Mouse (Mus musculus) lung, embryonic 15.5 days (tissue): ENCODE measurements around the gene Syt8. TPM values are rescaled to one million over a fixed set of nuclear protein-coding genes. Genes with fewer than 3 reads are reported as not detected.
A peak's percentile ranks its signal among the peaks of the same experiment; 100 is the strongest.

Experiments used
- ATAC-seq: fragments of 200-750 bp; cut with Nextera tagmentation; 2 replicates; pipeline ENCODE4 v1.8.0; 2017; ENCODE audit warnings: moderate number of reproducible peaks, borderline replicate concordance; ENCODE audit not compliant: low FRiP score, low TSS enrichment; ENCODE audit errors: extremely low read depth
- H3K27ac ChIP-seq: fragments of 300-500 bp; sonication (generic); 2 replicates; pipeline ENCODE4 v1.5.1; 2015; ENCODE audit warnings: moderate library complexity, mild to moderate bottlenecking, inconsistent platforms
- H3K27me3 ChIP-seq: fragments of 300-500 bp; sonication (generic); 2 replicates; pipeline ENCODE4 v1.6.1; 2015; ENCODE audit warnings: inconsistent platforms
- H3K36me3 ChIP-seq: fragments of 300-500 bp; sonication (generic); 2 replicates; pipeline ENCODE4 v1.6.1; 2015; ENCODE audit warnings: inconsistent platforms
- H3K4me1 ChIP-seq: fragments of 300-500 bp; sonication (generic); 2 replicates; pipeline ENCODE4 v1.6.1; 2015; ENCODE audit warnings: inconsistent platforms
- H3K4me2 ChIP-seq: fragments of 300-500 bp; sonication (generic); 2 replicates; pipeline ENCODE4 v1.6.1; 2015; ENCODE audit warnings: inconsistent platforms, mild to moderate bottlenecking, moderate library complexity
- H3K4me3 ChIP-seq: fragments of 300-500 bp; sonication (generic); 2 replicates; pipeline ENCODE4 v1.5.1; 2015; ENCODE audit warnings: mild to moderate bottlenecking, inconsistent platforms
- H3K9ac ChIP-seq: fragments of 300-500 bp; sonication (generic); 2 replicates; pipeline ENCODE4 v1.6.1; 2015; ENCODE audit warnings: inconsistent platforms
- H3K9me3 ChIP-seq: fragments of 300-500 bp; sonication (generic); 2 replicates; pipeline ENCODE4 v1.6.1; 2016; ENCODE audit warnings: inconsistent platforms
- WGBS: fragments of 180-500 bp; shearing (Covaris S2); methylation state at CpG from one replicate; pipeline ENCODE4 v1.1.7; 2015; 5-methylcytosine and 5-hydroxymethylcytosine counted together
- polyA plus RNA-seq: library from polyadenylated mRNA; unstranded; fragments of >200 nt; fragmentation: Nextera tagmentation; extraction: Ambion mirVana; gene quantifications from 2 replicates; pipeline ENCODE4 v1.2.1, GENCODE M21; 2015

Gene Syt8
- polyA plus RNA-seq, 1 experiment from 2014 or later: 0.34 TPM

GRCm38 (mm10) chr7:142470808-142471413 is 36.3 kb downstream of the Syt8 start:
- ATAC-seq: peak; percentile 68
- H3K4me3 ChIP-seq: no peak overlapping the region
- H3K4me2 ChIP-seq: peak overlapping the region; percentile 54; the same call in 1 of the 2 replicates
- 16% methylated on average over 4 of the region's 4 CpGs for WGBS
- no peaks in the 10 kb centered on the region for H3K36me3 ChIP-seq
- peak overlapping the region; percentile 89 for H3K27ac ChIP-seq
- no peaks in the 10 kb centered on the region for H3K9me3 ChIP-seq
- no peaks in the 10 kb centered on the region for H3K27me3 ChIP-seq
- no peak overlapping the region for H3K9ac ChIP-seq
- peaks cover 38% of the 10 kb centered on the region for H3K4me1 ChIP-seq

GRCm38 (mm10) chr7:142471414-142471861 is 36.8 kb downstream of the Syt8 start:
- Histone ChIP-seq H3K36me3 (no peaks in the 10 kb centered on the region), H3K9me3 (no peaks in the 10 kb centered on the region), H3K4me3 (peak overlapping the region; percentile 22), H3K4me1 (peaks cover 38% of the 10 kb centered on the region), H3K27ac (peak overlapping the region; percentile 89), H3K27me3 (no peaks in the 10 kb centered on the region), H3K9ac (peak overlapping the region; percentile 16; the same call in 1 of the 2 replicates), H3K4me2 (peak overlapping the region; percentile 54)
- peak; percentile 6; the same call in 1 of the 2 replicates for ATAC-seq
- 40% methylated on average over 6 of the region's 6 CpGs for WGBS

DNA sequence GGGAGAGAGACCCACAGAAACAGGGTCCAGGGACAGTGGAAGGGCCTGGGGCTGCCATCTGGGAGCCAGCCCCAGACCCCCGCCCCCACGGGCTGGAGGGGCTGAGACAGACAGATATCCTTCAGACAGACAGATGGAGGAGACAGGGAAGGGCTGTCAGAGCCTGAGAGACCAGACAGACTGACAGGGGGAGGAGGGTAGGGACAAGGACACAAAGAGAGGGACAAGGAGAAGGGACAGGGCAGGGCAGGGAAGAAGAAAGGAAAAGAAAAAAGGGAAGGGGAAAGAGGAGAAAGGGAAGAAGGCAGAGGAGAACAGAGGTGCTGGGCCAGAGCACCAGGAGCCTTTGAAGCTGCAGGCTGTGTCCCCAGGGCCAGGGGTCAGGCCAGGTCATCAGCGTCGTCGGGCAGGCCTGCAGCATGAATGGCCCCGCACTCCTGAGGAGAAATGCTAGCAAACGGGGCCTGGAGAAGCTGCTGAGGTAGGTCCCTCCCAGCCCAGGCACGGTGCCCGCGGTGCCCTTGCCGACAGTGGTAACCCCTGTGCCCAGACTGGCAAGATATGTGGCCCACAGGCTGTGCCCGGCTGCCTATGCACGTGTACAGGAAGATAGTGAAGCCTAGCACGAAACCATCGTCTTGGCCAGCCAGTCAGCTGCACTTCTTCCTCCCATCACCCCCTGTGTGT is 37.4 kb downstream of the Syt8 start:
- Histone ChIP-seq H3K36me3 (no peaks in the 10 kb centered on the region), H3K4me3 (peak overlapping the region; percentile 22), H3K27ac (peak overlapping the region; percentile 89), H3K9ac (peak overlapping the region; percentile 16), H3K4me1 (peaks cover 43% of the 10 kb centered on the region), H3K9me3 (no peaks in the 10 kb centered on the region), H3K4me2 (peak overlapping the region; percentile 54), H3K27me3 (no peaks in the 10 kb centered on the region)
- ATAC-seq: peak; percentile 7; the same call in 1 of the 2 replicates
- WGBS: 35% methylated on average over 15 of the region's 15 CpGs

GRCm38 (mm10) chr7:142472936-142473335 is 38.3 kb downstream of the Syt8 start:
- Histone ChIP-seq H3K27ac (peak overlapping the region; percentile 89), H3K9me3 (no peaks in the 10 kb centered on the region), H3K4me3 (peak overlapping the region; percentile 22), H3K36me3 (no peaks in the 10 kb centered on the region), H3K9ac (no peak overlapping the region), H3K4me1 (peaks cover 44% of the 10 kb centered on the region), H3K4me2 (peak overlapping the region; percentile 54), H3K27me3 (no peaks in the 10 kb centered on the region)
- WGBS: 87% methylated on average over 4 of the region's 4 CpGs
- no peak for ATAC-seq

DNA sequence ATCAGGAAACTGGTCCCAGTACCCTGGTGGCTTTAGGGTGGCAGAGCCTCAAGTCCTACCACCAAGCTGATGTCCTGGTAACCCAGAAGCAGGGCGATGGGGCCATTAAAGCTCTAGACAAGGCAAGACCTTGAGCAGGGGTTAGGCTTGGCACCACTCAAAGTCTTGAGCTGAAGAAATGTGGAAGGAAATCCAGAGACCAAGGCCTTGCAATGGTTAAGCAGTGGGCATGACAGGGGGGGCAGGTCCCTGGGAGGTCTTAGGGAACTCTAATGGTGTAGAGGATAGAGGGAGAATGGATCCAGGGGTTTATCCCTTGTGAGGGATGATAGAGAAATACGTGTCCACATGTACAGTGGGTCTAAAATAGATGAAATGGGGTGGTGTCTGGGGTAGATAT is 38.8 kb downstream of the Syt8 start:
- Histone ChIP-seq H3K9me3 (no peaks in the 10 kb centered on the region), H3K4me3 (peak overlapping the region; percentile 22), H3K4me1 (peaks cover 44% of the 10 kb centered on the region), H3K4me2 (peak overlapping the region; percentile 54), H3K27ac (peak overlapping the region; percentile 89), H3K36me3 (no peaks in the 10 kb centered on the region), H3K9ac (no peak overlapping the region), H3K27me3 (no peaks in the 10 kb centered on the region)
- no peak for ATAC-seq
- 87% methylated on average over 2 of the region's 2 CpGs for WGBS

- 53% methylated on average over 14 of the region's 14 CpGs for WGBS
- Histone ChIP-seq H3K4me2 (peak overlapping the region; percentile 54), H3K9me3 (no peaks in the 10 kb centered on the region), H3K9ac (peak overlapping the region; percentile 44), H3K36me3 (no peaks in the 10 kb centered on the region), H3K27me3 (no peaks in the 10 kb centered on the region), H3K27ac (peak overlapping the region; percentile 89), H3K4me3 (peak overlapping the region; percentile 38), H3K4me1 (peaks cover 44% of the 10 kb centered on the region)
- ATAC-seq: peak; percentile 51; the same call in 1 of the 2 replicates
These were observed 40.1 kb downstream of the Syt8 start for GRCm38 (mm10) chr7:142474799-142475198.

DNA sequence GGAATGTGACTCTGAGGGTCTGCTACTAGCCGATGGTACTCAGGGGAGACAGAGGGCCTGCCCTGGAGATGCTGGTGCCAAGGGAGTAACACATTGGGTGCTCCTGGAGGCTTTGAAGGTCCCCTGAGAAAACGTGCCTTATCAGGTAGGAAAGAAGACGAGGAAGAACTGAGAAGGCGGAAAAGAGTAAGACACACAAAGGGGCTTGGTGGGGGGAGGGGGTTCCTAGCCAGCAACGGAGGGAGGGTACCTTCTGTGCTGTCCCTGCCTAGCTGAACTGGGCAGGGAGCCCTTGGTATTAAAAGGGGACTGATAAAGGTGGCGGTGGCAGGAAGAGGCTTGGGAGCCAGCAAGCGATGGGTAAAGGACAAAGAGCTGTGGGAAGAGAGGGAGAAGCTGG is 41.0 kb downstream of the Syt8 start:
- 38% methylated on average over 7 of the region's 7 CpGs for WGBS
- Histone ChIP-seq H3K9me3 (no peaks in the 10 kb centered on the region), H3K4me3 (peak overlapping the region; percentile 38), H3K36me3 (no peaks in the 10 kb centered on the region), H3K9ac (peak overlapping the region; percentile 44), H3K27ac (peak overlapping the region; percentile 89), H3K4me2 (peak overlapping the region; percentile 54), H3K27me3 (no peaks in the 10 kb centered on the region), H3K4me1 (peaks cover 47% of the 10 kb centered on the region)
- no peak for ATAC-seq

GRCm38 (mm10) chr7:142476271-142476670 is 41.6 kb downstream of the Syt8 start:
- Histone ChIP-seq H3K9ac (peak overlapping the region; percentile 44), H3K4me3 (peak overlapping the region; percentile 38), H3K4me2 (peak overlapping the region; percentile 54), H3K4me1 (peaks cover 48% of the 10 kb centered on the region), H3K9me3 (no peaks in the 10 kb centered on the region), H3K27ac (peak overlapping the region; percentile 89), H3K27me3 (no peaks in the 10 kb centered on the region), H3K36me3 (no peaks in the 10 kb centered on the region)
- ATAC-seq: no peak
- 80% methylated on average over 5 of the region's 5 CpGs for WGBS

DNA sequence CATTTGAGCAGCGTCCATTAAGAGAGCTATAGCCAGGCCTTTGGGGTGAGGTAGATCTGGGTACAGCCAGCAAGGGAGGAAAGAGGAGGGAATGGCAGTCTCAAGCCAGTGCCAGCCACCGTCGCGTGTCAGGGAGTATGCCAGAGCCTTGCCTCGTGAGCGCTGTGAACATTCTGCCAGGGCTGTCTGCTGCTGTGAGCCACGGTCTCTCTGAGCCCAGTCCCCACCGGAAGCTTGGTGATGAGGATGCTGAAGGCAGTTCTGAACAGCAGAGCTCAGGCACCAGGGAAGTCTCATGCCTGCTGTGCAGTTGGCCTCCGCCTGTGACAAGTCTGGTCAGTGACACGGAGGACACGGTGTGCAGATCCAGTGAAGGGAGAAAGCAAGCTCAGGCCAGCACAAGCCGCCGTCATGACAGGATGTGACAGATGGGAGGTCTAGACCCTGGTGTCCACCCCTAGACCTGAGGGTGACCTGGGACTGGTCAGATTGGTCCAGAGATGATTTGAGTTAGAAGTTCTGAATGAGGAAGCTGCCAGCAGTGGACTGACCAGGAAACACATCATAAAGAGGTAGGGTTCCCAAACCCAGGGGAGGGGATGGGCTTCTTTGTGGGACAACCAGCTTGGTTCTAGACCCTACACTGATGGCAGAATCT is 42.3 kb downstream of the Syt8 start:
- Histone ChIP-seq H3K27me3 (no peaks in the 10 kb centered on the region), H3K4me2 (peak overlapping the region; percentile 54), H3K4me3 (peak overlapping the region; percentile 38), H3K27ac (peak overlapping the region; percentile 89), H3K4me1 (peaks cover 48% of the 10 kb centered on the region), H3K9ac (peak overlapping the region; percentile 44), H3K9me3 (no peaks in the 10 kb centered on the region), H3K36me3 (no peaks in the 10 kb centered on the region)
- ATAC-seq: no peak
- WGBS: 66% methylated on average over 13 of the region's 13 CpGs

DNA sequence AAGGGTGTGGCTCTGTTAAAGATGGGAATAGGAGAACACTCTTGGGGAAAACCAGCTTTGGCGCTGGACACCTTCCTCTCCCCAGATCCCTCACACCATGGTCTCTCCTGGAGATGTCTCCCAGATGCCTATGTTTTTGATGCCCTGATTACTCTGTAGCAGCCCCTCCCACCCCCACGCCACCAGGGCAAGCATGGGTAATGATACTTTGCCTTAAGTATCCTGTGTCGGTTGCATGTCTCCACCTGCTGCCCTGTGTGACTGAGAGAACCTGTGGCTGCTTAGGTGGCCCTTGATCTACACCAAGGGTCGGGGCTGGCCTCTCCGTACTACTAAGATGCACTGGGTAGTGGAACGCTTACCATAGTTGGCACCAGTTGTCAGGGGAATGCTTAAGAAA is 43.4 kb downstream of the Syt8 start:
- peak overlapping the region; percentile 89 for H3K27ac ChIP-seq
- WGBS: 89% methylated on average over 6 of the region's 6 CpGs
- H3K27me3 ChIP-seq: no peaks in the 10 kb centered on the region
- H3K9me3 ChIP-seq: no peaks in the 10 kb centered on the region
- no peaks in the 10 kb centered on the region for H3K36me3 ChIP-seq
- peak overlapping the region; percentile 44; the same call in 1 of the 2 replicates for H3K9ac ChIP-seq
- H3K4me1 ChIP-seq: peaks cover 48% of the 10 kb centered on the region
- peak overlapping the region; percentile 38 for H3K4me3 ChIP-seq
- peak overlapping the region; percentile 54 for H3K4me2 ChIP-seq
- no peak for ATAC-seq

DNA sequence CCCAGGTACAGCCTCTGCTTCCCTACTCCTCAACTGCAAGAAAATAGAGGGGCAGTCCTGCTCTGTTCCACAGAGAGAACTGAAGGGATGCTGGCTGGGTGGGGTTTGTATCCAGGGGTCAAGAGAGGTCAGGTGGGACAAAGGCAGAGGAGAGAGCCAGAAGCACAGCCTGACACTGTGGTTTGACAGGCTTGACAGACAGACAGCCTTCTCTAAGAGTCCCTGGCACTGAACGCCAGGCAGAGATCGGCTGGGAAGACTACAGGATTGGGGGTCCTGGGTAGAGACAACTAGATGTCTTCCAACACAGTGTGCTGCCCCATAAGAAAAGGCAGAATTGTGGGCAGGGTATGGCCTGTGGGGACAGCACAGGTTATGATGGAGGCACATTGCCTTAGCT is 43.9 kb downstream of the Syt8 start:
- no peaks in the 10 kb centered on the region for H3K27me3 ChIP-seq
- H3K36me3 ChIP-seq: no peaks in the 10 kb centered on the region
- no peaks in the 10 kb centered on the region for H3K9me3 ChIP-seq
- H3K4me2 ChIP-seq: peak overlapping the region; percentile 54
- 78% methylated on average over 2 of the region's 2 CpGs for WGBS
- ATAC-seq: no peak
- H3K4me3 ChIP-seq: peak overlapping the region; percentile 38
- peak overlapping the region; percentile 89 for H3K27ac ChIP-seq
- peak overlapping the region; percentile 44; the same call in 1 of the 2 replicates for H3K9ac ChIP-seq
- peaks cover 53% of the 10 kb centered on the region for H3K4me1 ChIP-seq
